In the genomic region with DNA sequence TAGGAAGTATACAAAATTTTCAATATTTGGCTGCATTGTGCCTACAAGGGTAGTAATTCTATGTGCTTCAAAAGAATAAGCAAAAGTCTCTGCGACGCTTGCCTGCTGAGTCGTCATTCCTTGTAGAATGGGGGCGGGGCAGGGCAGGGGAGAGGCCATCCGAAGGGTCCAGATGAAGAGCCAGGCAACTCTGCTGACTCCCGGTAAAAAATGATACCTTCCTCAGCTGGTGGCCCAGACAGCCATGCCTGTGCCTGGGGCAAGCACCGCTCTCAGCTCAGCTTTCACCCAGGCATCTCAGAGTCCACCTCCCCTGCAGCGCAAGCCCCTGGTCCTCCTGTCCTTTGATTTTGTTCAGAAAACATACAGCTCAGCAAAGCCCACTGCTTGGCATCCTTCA, we compare ENCODE assay signal across 16 mouse cellular contexts.
DNase-seq lines count a peak whose midpoint lies in the region; ATAC-seq lines count a peak whose summit lies in the region.
"Had no signal": no experiment of that assay in that cellular context is flagged by ENCODE, and none has a peak within 500 bp of the region (broad histone marks: within the 10 kb centered on the region; RNA-seq: fewer than 3 reads in every experiment).

No protein-coding gene starts in this region.

- no peaks in the 10 kb centered on the region for H3K36me3 ChIP-seq in midbrain, embryonic 11.5 days (ENCODE audit: control insufficient read depth, insufficient read depth, low read length)
- H3K36me3 ChIP-seq in midbrain, embryonic 13.5 days = no peaks in the 10 kb centered on the region
- H3K36me3 ChIP-seq in hindbrain, embryonic 16.5 days (ENCODE audit: control insufficient read depth, insufficient read depth, low read length) = no peaks in the 10 kb centered on the region
- H3K36me3 ChIP-seq: embryonic facial prominence, embryonic 12.5 days; heart, embryonic 12.5 days had no signal

- no peaks in the 10 kb centered on the region for H3K27me3 ChIP-seq in midbrain, embryonic 11.5 days (ENCODE audit: control insufficient read depth, insufficient read depth, low read length)
- H3K27me3 ChIP-seq in midbrain, embryonic 13.5 days = no peaks in the 10 kb centered on the region
- no peaks in the 10 kb centered on the region for H3K27me3 ChIP-seq in hindbrain, embryonic 16.5 days (replicated peaks; ENCODE audit: control insufficient read depth, insufficient read depth, low read length)
- H3K27me3 ChIP-seq: embryonic facial prominence, embryonic 12.5 days; heart, embryonic 12.5 days had no signal

- no peak overlapping the region for H3K27ac ChIP-seq in midbrain, embryonic 11.5 days (ENCODE audit: low read depth, low read length)
- no peak overlapping the region for H3K27ac ChIP-seq in midbrain, embryonic 13.5 days
- H3K27ac ChIP-seq in hindbrain, embryonic 16.5 days (ENCODE audit: low read depth, low read length) = no peak overlapping the region
- H3K27ac ChIP-seq: embryonic facial prominence, embryonic 12.5 days had no signal

- 65% methylated on average over 8 of the region's 8 CpGs for WGBS in midbrain, embryonic 11.5 days
- WGBS in midbrain, embryonic 13.5 days = 48% methylated on average over 8 of the region's 8 CpGs
- WGBS in hindbrain, embryonic 16.5 days = 35% methylated on average over 8 of the region's 8 CpGs

- H3K9me3 ChIP-seq in midbrain, embryonic 11.5 days (ENCODE audit: control insufficient read depth, low read length) = no peaks in the 10 kb centered on the region
- H3K9me3 ChIP-seq in midbrain, embryonic 13.5 days = no peaks in the 10 kb centered on the region
- no peaks in the 10 kb centered on the region for H3K9me3 ChIP-seq in hindbrain, embryonic 16.5 days (ENCODE audit: control insufficient read depth, low read length)
- H3K9me3 ChIP-seq: embryonic facial prominence, embryonic 12.5 days; heart, embryonic 12.5 days had no signal

- no peak for ATAC-seq in midbrain, embryonic 11.5 days (ENCODE audit: low FRiP score)
- no peak for ATAC-seq in midbrain, embryonic 13.5 days
- no peak; the same call in 1 of the 2 replicates for ATAC-seq in hindbrain, embryonic 16.5 days
- ATAC-seq: forebrain, postnatal 0 days; inflammation-experienced regulatory T-cells, adult 6 months had no signal

- peak; percentile 85 for DNase-seq in midbrain, embryonic 11.5 days (ENCODE audit: low spot score, missing footprints)
- DNase-seq in gastrocnemius, postnatal 10 days = peak; percentile 14
- DNase-seq in skeletal muscle tissue, adult 2 months (ENCODE audit: low read depth, low spot score) = peak; percentile 79
- no peak for DNase-seq in layer of hippocampus, adult 9-11 months
- DNase-seq in thymus, postnatal 36 days = no peak
- DNase-seq: adrenal gland, postnatal 14 days; cerebellum, adult 11 months; forebrain, postnatal 0 days; layer of hippocampus, postnatal 36 days; midbrain, embryonic 14.5 days; right cerebral cortex, postnatal 4 days had no signal

- H3K9ac ChIP-seq in midbrain, embryonic 11.5 days (ENCODE audit: low read length) = no peak overlapping the region
- no peak overlapping the region for H3K9ac ChIP-seq in midbrain, embryonic 13.5 days (replicated peaks)
- H3K9ac ChIP-seq in hindbrain, embryonic 16.5 days (ENCODE audit: low read depth, low read length) = no peak overlapping the region
- H3K9ac ChIP-seq: embryonic facial prominence, embryonic 12.5 days; forebrain, postnatal 0 days; heart, embryonic 12.5 days had no signal

- no peak overlapping the region for H3K4me3 ChIP-seq in midbrain, embryonic 11.5 days (ENCODE audit: low read depth, low read length)
- H3K4me3 ChIP-seq in midbrain, embryonic 13.5 days (replicated peaks) = no peak overlapping the region
- no peak overlapping the region for H3K4me3 ChIP-seq in hindbrain, embryonic 16.5 days (ENCODE audit: low read length)
- H3K4me3 ChIP-seq: embryonic facial prominence, embryonic 12.5 days; heart, embryonic 12.5 days had no signal

- no peak overlapping the region for H3K4me2 ChIP-seq in midbrain, embryonic 11.5 days
- no peak overlapping the region for H3K4me2 ChIP-seq in midbrain, embryonic 13.5 days (replicated peaks)
- H3K4me2 ChIP-seq in hindbrain, embryonic 16.5 days (ENCODE audit: low read length) = peak overlapping the region; percentile 28
- H3K4me2 ChIP-seq: embryonic facial prominence, embryonic 12.5 days; heart, embryonic 12.5 days had no signal

- peaks cover 2% of the 10 kb centered on the region; the same call in 1 of the 2 replicates for H3K4me1 ChIP-seq in midbrain, embryonic 11.5 days (ENCODE audit: control insufficient read depth, insufficient read depth, low read length)
- peaks cover 3% of the 10 kb centered on the region; the same call in 1 of the 2 replicates for H3K4me1 ChIP-seq in midbrain, embryonic 13.5 days (replicated peaks)
- no peaks in the 10 kb centered on the region for H3K4me1 ChIP-seq in hindbrain, embryonic 16.5 days (ENCODE audit: control insufficient read depth, insufficient read depth, low read depth, low read length)

Comparison
In these comparisons a context has a peak if more than half of its experiments do, and no peak if none do; other contexts are left out.
1. DNase-seq: peak in midbrain, embryonic 11.5 days (single experiment), gastrocnemius, postnatal 10 days (single experiment) and skeletal muscle tissue, adult 2 months (single experiment); none in layer of hippocampus, adult 9-11 months (single experiment) and thymus, postnatal 36 days (0 of 2).